Mouse (Mus musculus) embryonic fibroblast, embryonic 13.5 days (primary cell): Measurements from ENCODE around the gene Ptges3. TPM values are rescaled to one million over a fixed set of nuclear protein-coding genes. Genes with fewer than 3 reads are reported as not detected.
"Not testable (repeated sequence)": the region's sequence is repeated elsewhere in the genome, so short reads cannot be mapped to it uniquely, and the experiment has no call there.

Experiments
- H3K27ac ChIP-seq: 2 replicates; pipeline ENCODE4 v1.5.1; 2012; ENCODE audit warnings: low read length, control low read depth, inconsistent platforms; ENCODE audit not compliant: insufficient read depth
- H3K4me1 ChIP-seq: 2 replicates; pipeline ENCODE4 v1.6.1; 2011; ENCODE audit warnings: low read length; ENCODE audit not compliant: control insufficient read depth, insufficient read depth
- H3K4me3 ChIP-seq: 2 replicates; pipeline ENCODE4 v1.5.1; 2011; ENCODE audit warnings: mild to moderate bottlenecking, control low read depth, low read length; ENCODE audit not compliant: insufficient read depth
- CTCF ChIP-seq: IDR thresholded peaks from 2 replicates; pipeline ENCODE4 v1.5.1; 2011; ENCODE audit warnings: mild to moderate bottlenecking, control low read depth, low read length, moderate library complexity, borderline replicate concordance; ENCODE audit not compliant: insufficient read depth
- POLR2A ChIP-seq: IDR thresholded peaks from 2 replicates; pipeline ENCODE4 v1.6.1; 2011; ENCODE audit warnings: low read depth, mild to moderate bottlenecking, control low read depth, low read length, moderate library complexity
- polyA plus RNA-seq: library from polyadenylated mRNA; stranded (reverse); fragments of >200 nt; gene quantifications from 2 replicates; pipeline ENCODE4 v1.2.4, GENCODE M21; 2011; ENCODE audit warnings: low read depth; ENCODE audit not compliant: missing spikeins, insufficient read length

Ptges3 gene
- polyA plus RNA-seq, 1 experiment = 308 TPM

GRCm38 (mm10) chr10:128081807-128082476 is 23.2 kb downstream of the Ptges3 start:
- Histone ChIP-seq H3K4me1 (peaks cover 2% of the 10 kb centered on the region; the same call in 1 of the 2 replicates), H3K27ac (peak overlapping the region; percentile 24; the same call in 1 of the 2 replicates), H3K4me3 (peak overlapping the region; percentile 69)
- TF ChIP-seq POLR2A (no peak), CTCF (no peak)

GRCm38 (mm10) chr10:128082477-128082808 is 23.7 kb downstream of the Ptges3 start:
- Histone ChIP-seq H3K4me3 (peak overlapping the region; percentile 69), H3K4me1 (peaks cover 2% of the 10 kb centered on the region; the same call in 1 of the 2 replicates), H3K27ac (peak overlapping the region; percentile 24)
- TF ChIP-seq CTCF (no peak), POLR2A (no peak)

DNA sequence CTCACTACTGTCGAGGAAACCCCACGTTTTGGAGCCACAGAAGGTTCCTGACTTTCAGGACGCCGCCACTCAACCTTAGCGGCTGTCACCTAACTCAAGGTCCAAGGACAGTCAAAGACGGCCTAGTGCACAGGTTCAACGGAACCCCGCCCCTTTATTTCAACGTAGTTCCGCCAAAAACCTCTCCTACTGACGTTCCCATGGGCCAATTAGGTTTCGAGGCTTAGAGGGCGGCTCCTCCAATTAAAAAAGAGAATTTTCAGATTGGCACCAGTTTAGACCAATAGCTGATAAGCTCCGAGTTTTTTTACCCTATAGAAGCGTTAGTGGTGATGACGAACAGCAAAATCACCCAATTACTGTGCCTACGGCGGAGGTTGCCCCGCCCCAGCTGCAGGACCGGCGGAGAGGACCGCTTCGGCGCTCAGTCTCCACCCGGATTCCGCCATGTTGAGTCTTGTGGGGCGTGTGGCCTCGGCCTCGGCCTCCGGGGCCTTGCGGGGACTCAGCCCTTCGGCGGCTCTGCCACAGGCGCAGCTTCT is 24.2 kb downstream of the Ptges3 start, which contains the start of gene Atp5b:
Atp5b (plus strand) TSS at position 394 of the 542 bp plus-strand sequence.
- Histone ChIP-seq H3K4me1 (peaks cover 2% of the 10 kb centered on the region; the same call in 1 of the 2 replicates), H3K27ac (peak within 1 kb of the TSS; percentile 34), H3K4me3 (peak within 1 kb of the TSS; percentile 93)
- TF ChIP-seq POLR2A (peak; percentile 93), CTCF (no peak)

DNA sequence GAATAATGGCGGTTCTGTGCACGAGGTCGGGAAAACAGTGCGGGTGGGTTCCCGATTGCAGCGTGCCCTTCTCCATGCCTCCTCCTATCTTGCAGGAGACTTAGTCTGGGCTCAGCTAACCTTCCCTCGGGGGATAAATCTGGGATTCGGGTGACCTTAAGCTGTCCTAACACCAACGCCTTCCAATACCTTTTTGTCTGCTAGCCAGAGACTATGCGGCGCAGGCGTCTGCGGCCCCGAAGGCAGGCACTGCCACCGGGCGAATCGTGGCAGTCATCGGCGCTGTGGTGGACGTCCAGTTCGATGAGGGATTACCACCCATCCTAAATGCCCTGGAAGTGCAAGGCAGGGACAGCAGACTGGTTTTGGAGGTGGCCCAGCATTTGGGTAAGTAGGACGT is 24.9 kb downstream of the Ptges3 start:
- TF ChIP-seq POLR2A (0 out of 2 replicates have a peak, but pooled peaks have one; percentile 11), CTCF (no peak)
- H3K27ac ChIP-seq = peak overlapping the region; percentile 34; the same call in 1 of the 2 replicates
- peaks cover 2% of the 10 kb centered on the region; the same call in 1 of the 2 replicates for H3K4me1 ChIP-seq
- peak overlapping the region; percentile 93 for H3K4me3 ChIP-seq

GRCm38 (mm10) chr10:128084160-128084559 is 25.4 kb downstream of the Ptges3 start:
- Histone ChIP-seq H3K4me3 (peak overlapping the region; percentile 93), H3K27ac (no peak overlapping the region), H3K4me1 (peaks cover 2% of the 10 kb centered on the region; the same call in 1 of the 2 replicates)
- no peak for TF ChIP-seq CTCF
- TF ChIP-seq POLR2A = 0 out of 2 replicates have a peak, but pooled peaks have one; percentile 3

DNA sequence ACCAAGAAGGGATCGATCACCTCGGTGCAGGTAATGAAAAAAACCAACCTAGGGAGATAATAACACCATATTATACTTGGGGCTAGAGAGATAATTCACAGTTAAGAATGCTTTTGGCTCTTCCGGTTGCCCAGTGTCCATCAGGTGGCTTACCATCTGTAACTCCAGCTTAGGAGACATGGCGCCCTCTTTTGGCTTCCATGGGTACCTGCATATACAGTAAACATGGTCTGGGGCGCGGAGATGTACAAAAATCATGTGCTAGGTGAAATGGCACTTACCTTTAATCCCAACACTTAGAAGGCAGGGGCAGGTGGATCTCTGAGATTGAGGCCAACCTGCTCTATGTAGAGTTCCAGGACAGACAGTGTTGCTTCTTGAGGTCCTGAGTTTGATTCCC is 27.6 kb downstream of the Ptges3 start:
- no peak overlapping the region for H3K27ac ChIP-seq
- H3K4me3 ChIP-seq = no peak overlapping the region
- H3K4me1 ChIP-seq = peaks cover 2% of the 10 kb centered on the region; the same call in 1 of the 2 replicates
- TF ChIP-seq POLR2A (no peak), CTCF (no peak)

GRCm38 (mm10) chr10:128087216-128087615 is 28.5 kb downstream of the Ptges3 start:
- not testable (repeated sequence) for H3K4me1 ChIP-seq, H3K4me3 ChIP-seq, H3K27ac ChIP-seq

DNA sequence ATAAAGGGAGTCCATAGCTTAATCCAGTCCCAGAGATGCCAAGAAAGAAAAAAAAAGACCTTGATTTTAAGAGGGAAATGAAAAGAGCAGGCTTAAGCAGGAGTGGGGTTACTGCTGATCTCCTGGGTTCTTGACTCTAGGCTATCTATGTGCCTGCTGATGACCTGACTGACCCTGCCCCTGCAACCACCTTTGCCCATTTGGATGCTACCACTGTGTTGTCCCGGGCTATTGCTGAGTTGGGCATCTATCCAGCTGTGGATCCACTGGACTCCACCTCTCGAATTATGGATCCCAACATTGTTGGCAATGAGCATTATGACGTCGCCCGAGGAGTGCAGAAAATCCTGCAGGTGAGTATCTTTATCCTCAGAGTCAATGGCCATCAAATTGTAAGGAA is 29.4 kb downstream of the Ptges3 start:
- Histone ChIP-seq H3K4me1 (no peaks in the 10 kb centered on the region; the same call in 1 of the 2 replicates), H3K4me3 (no peak overlapping the region), H3K27ac (no peak overlapping the region)
- TF ChIP-seq CTCF = no peak
- TF ChIP-seq POLR2A = no peak

GRCm38 (mm10) chr10:128089842-128090241 is 31.1 kb downstream of the Ptges3 start:
- Histone ChIP-seq H3K4me1 (no peaks in the 10 kb centered on the region; the same call in none of the 2 replicates), H3K27ac (no peak overlapping the region), H3K4me3 (no peak overlapping the region)
- TF ChIP-seq POLR2A (no peak), CTCF (no peak)

DNA sequence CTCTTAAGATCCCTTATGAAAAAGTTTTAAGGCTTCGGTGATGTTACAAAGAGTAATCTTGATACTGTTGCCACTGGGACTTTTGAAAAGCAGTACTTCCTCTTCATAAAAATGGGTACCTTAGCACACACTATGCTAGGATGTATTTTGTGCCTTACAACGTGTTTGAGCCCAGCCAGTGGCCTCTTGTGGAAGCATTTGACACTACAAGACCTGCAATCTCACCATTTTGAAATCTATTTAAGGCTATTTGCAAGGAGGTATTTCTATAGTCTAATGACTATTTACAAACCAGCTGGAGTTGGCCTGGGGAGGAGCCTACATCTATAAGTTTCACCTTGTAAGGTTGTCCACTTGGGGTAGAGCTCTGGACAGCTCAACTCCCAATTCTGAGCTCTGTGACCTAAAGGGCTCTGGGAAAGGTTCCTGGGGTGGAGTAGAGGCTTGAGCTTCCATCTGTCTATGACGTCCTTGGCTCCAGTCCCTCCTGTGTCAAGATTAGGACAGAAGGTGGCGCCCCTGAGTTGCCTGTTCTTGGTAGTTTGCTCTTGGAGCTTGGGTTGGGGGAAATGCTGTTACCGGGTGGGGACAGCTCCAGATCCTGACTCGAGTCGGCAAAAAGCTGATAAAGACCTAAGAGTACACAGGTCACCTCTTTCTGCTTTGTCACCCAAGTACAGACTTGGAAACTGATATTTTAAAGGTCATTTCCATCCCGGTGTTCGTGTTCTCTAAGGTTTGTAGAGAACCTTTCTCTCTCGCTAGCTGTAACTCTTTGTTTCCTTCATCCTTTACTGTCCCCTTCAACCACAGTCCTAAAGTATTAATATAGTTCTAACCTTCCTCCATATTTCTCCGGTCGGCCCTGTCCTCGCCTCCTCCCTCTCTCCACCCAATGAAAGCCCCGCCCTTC is 32.2 kb downstream of the Ptges3 start:
- Histone ChIP-seq H3K4me3 (no peak overlapping the region), H3K27ac (peak overlapping the region; percentile 88), H3K4me1 (peaks cover 2% of the 10 kb centered on the region; the same call in 1 of the 2 replicates)
- TF ChIP-seq CTCF = peak; percentile 65; the same call in 1 of the 2 replicates
- TF ChIP-seq POLR2A = peak; percentile 35
